Mouse (Mus musculus) testis, adult 2 months (tissue): ENCODE measurements around the gene Aatk. TPM values are rescaled to one million over a fixed set of nuclear protein-coding genes. Genes with fewer than 3 reads are reported as not detected.

Experiments
- H3K27ac ChIP-seq: fragments of 200-500 bp; 2 replicates; pipeline ENCODE4 v1.5.1; 2012; ENCODE audit warnings: low read depth, low read length; ENCODE audit not compliant: control insufficient read depth, insufficient read depth
- H3K27me3 ChIP-seq: fragments of 200-500 bp; 2 replicates; pipeline ENCODE4 v1.6.1; 2012; ENCODE audit warnings: mild to moderate bottlenecking, low read length, moderate library complexity; ENCODE audit not compliant: control insufficient read depth, insufficient read depth
- H3K36me3 ChIP-seq: fragments of 200-500 bp; 2 replicates; pipeline ENCODE4 v1.6.1; 2012; ENCODE audit warnings: mild to moderate bottlenecking, low read length; ENCODE audit not compliant: control insufficient read depth, insufficient read depth
- H3K4me1 ChIP-seq: fragments of 200-500 bp; 2 replicates; pipeline ENCODE4 v1.6.1; 2012; ENCODE audit warnings: low read length; ENCODE audit not compliant: control insufficient read depth, insufficient read depth
- H3K4me3 ChIP-seq: fragments of 200-500 bp; 2 replicates; pipeline ENCODE4 v1.5.1; 2012; ENCODE audit warnings: low read depth, mild to moderate bottlenecking, low read length, moderate library complexity, mixed read lengths; ENCODE audit not compliant: control insufficient read depth
- CTCF ChIP-seq: fragments of 200-500 bp; IDR thresholded peaks from 2 replicates; pipeline ENCODE4 v1.5.1; 2012; ENCODE audit warnings: low read depth, mild to moderate bottlenecking, inconsistent platforms, low read length, moderate library complexity; ENCODE audit not compliant: control insufficient read depth, insufficient read depth, insufficient replicate concordance
- POLR2A ChIP-seq: fragments of 200-500 bp; IDR thresholded peaks from 2 replicates; pipeline ENCODE4 v1.6.1; 2012; ENCODE audit warnings: low read depth, mild to moderate bottlenecking, inconsistent platforms, low read length, moderate library complexity; ENCODE audit not compliant: control insufficient read depth
- polyA plus RNA-seq: library from polyadenylated mRNA; depleted of rRNA; stranded (reverse); fragments of >200 nt; gene quantifications from 2 replicates; pipeline ENCODE4 v1.2.3, GENCODE M21; 2012

The Aatk gene
- polyA plus RNA-seq, 1 experiment, result 0.84 TPM

GRCm38 (mm10) chr11:120021367-120021766 lies 25.6 kb downstream of the Aatk start:
- Histone ChIP-seq H3K4me3 (no peak overlapping the region), H3K4me1 (no peaks in the 10 kb centered on the region), H3K27me3 (no peaks in the 10 kb centered on the region), H3K27ac (no peak overlapping the region), H3K36me3 (no peaks in the 10 kb centered on the region)
- TF ChIP-seq POLR2A (no peak), CTCF (no peak)

GRCm38 (mm10) chr11:120019542-120020440 lies 27.2 kb downstream of the Aatk start:
- Histone ChIP-seq H3K27ac (no peak overlapping the region), H3K36me3 (no peaks in the 10 kb centered on the region), H3K4me3 (no peak overlapping the region), H3K4me1 (no peaks in the 10 kb centered on the region), H3K27me3 (no peaks in the 10 kb centered on the region)
- no peak for TF ChIP-seq CTCF
- TF ChIP-seq POLR2A, result no peak

DNA sequence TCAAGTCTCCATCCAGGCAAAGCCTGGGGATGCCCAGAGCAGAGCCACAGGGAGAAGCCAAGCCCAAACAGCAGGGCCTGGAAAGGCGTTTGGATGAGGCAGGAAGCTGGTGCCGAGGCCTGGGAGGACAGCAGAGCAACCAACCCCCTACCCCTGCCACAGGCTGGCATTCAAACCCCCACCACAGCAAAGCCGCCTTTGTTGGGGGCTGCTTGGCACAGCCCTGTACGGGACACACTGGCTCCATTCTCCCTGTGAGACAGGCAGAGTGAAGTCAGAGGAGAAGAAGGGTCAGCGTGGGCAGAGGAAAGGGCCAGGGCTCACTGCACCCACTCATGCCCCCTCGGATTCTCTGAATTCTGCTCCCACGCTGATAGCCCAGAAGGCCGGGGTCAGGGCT lies 30.0 kb downstream of the Aatk start:
- Histone ChIP-seq H3K27ac (no peak overlapping the region), H3K4me1 (no peaks in the 10 kb centered on the region; the same call in 1 of the 2 replicates)

DNA sequence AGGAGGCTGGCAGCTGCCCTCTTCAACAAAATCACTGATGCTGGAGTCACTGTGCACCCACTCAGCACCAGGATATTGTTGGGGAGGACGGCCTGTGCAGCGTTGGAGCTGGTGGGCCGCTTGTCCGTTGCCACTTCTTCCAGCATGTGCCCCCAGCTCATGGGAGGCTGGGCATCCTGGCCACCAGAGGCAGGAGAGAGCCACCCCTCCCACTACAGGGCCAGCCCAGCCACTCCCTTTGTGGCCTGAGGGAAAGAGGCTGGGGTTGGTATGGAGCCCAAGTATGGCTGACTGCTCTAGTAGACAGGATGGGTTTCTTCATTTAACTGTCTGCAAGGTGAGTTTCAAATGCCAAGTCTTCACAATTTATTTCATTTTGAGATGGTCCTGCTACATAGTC lies 32.2 kb downstream of the Aatk start:
- peaks cover 2% of the 10 kb centered on the region; the same call in 1 of the 2 replicates for H3K4me1 ChIP-seq
- H3K36me3 ChIP-seq, result no peaks in the 10 kb centered on the region
- H3K27me3 ChIP-seq, result no peaks in the 10 kb centered on the region
- H3K4me3 ChIP-seq, result no peak overlapping the region
- H3K27ac ChIP-seq, result no peak overlapping the region
- TF ChIP-seq POLR2A (no peak), CTCF (no peak)

More for the DNA sequence above, 30.0 kb downstream of the Aatk start:
- no peaks in the 10 kb centered on the region for H3K27me3 ChIP-seq
- no peak overlapping the region for H3K4me3 ChIP-seq
- H3K36me3 ChIP-seq, result no peaks in the 10 kb centered on the region
- TF ChIP-seq POLR2A, result no peak
- no peak for TF ChIP-seq CTCF

DNA sequence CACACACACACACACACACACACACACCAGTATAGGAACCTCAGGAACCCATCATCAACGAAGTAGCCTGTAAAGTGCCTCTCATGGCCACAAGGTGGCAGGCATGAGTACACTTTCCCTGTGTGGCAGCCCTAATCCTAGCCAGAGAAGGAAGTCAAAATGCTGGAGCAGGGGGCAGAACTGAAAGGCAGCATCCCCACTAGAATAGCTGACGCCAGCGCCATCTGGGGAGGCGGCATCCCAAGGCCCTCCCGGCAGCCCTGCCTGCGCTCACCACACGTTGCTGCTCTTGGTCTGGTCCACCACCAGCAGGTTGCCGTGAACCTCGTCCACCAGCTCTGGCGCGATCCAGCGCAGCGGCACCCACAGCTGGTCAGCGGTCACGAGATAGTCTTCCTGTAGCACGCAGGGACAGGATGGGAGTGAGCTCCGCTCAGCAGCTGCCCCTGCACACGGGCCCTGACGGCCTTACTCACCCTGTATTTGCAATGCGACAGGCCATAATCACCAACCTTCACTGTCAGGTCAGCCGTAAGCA lies 33.7 kb downstream of the Aatk start:
- H3K27ac ChIP-seq, result no peak overlapping the region
- TF ChIP-seq POLR2A (no peak), CTCF (peak; percentile 74)
- H3K4me3 ChIP-seq, result no peak overlapping the region
- H3K36me3 ChIP-seq, result no peaks in the 10 kb centered on the region
- no peaks in the 10 kb centered on the region for H3K27me3 ChIP-seq
- peaks cover 2% of the 10 kb centered on the region; the same call in 1 of the 2 replicates for H3K4me1 ChIP-seq

DNA sequence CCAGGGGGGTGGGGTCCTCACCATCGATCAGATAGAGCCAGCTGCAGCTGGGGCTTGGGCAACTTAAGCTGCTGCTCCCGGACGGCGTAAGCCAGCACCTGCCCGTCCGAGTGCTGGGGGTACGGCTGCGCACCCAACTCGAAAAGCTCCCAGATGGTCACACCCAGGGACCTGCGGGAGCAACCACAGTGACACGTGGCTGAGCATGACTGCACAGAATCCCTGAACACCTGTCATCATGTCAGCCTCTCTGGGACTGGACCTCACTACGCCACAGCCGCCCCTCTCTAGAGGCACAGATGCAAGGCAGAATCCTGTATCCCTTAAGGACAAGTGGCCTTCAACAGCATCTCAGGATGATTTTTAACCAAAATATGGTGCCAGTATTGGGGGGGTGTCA lies 34.3 kb downstream of the Aatk start:
- no peaks in the 10 kb centered on the region for H3K36me3 ChIP-seq
- TF ChIP-seq POLR2A, result no peak
- TF ChIP-seq CTCF, result no peak
- H3K27me3 ChIP-seq, result no peaks in the 10 kb centered on the region
- no peak overlapping the region for H3K27ac ChIP-seq
- H3K4me1 ChIP-seq, result peaks cover 2% of the 10 kb centered on the region; the same call in 1 of the 2 replicates
- no peak overlapping the region for H3K4me3 ChIP-seq

DNA sequence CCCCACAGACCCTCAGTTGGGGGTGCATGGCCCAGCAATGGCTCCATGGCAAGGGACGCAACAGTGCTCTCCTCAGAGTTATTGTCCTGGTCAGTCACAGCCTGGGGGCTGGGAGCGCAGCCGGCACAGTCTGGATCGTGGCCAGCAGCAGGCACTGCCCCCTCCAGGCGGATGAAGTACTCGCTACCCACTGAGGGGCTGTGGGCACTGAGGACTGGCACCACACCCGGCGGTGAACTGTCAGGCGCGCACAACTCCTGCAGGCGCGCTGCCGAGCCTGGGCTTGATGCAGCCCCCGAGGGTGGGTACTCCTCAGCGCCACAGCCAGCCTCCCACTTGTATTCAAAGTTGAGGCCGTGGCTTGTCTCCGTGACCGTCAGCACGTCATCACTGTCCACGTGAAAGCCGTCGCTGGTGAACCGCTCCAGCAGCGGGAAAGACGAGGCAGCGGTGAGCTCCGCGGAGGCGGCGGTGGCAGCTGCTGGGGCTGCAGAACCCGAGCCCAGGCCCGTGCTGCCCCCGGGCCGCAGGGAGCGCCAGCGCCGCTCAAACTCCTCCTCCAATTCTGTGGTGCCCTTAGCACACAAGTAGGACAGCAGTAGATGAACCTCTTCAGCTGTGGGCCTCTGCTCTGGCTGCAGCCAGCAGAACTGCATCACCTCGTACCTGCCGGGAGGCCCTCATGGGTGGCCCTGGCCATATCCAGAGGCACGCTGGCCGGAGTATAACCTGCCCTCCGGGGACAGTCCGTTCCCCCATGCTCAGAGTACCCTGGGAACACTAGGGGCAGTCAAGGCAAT lies 35.0 kb downstream of the Aatk start:
- Histone ChIP-seq H3K27ac (no peak overlapping the region), H3K4me1 (peaks cover 2% of the 10 kb centered on the region; the same call in 1 of the 2 replicates), H3K27me3 (no peaks in the 10 kb centered on the region), H3K36me3 (no peaks in the 10 kb centered on the region), H3K4me3 (no peak overlapping the region)
- TF ChIP-seq CTCF, result no peak
- TF ChIP-seq POLR2A, result no peak
